ENCODE assay signal across 8 mouse cellular contexts in the genomic region with DNA sequence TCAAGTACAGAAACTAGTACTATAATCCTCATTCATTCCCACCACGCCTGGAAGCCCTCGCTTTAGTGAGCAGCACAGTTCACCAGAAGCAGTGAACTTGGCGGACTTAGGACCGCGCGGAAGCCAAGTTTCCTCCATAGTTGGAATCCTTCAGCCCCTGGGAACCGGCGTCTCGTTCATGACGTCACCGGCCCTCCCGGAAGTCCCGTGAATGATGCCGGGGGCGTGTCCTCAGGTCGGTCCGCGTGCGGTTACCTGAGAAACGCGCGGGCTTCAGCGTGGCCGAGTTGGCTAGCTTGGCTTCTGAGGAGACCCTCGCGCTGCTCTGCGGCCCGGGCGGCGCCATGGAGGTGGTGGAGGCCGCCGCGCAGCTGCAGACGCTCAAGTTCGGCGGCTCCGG. TPM values are rescaled to one million over a fixed set of nuclear protein-coding genes. Genes with fewer than 3 reads are reported as not detected.
DNase-seq lines count a peak whose midpoint lies in the region; ATAC-seq and TF ChIP-seq lines count a peak whose summit lies in the region.

TSS of gene Naf1 (plus strand) at position 195 of the 400 bp plus-strand sequence.

- under 1% methylated on average over 37 of the region's 37 CpGs for WGBS in heart, embryonic 12.5 days
- WGBS in kidney, postnatal 0 days, result 0% methylated on average over 37 of the region's 37 CpGs
- WGBS in liver, embryonic 11.5 days, result 0% methylated on average over 36 of the region's 37 CpGs
- under 1% methylated on average over 37 of the region's 37 CpGs for WGBS in stomach, embryonic 14.5 days

- peak within 1 kb of the TSS; percentile 46; the same call in 1 of the 2 replicates for H3K27ac ChIP-seq in heart, embryonic 12.5 days (ENCODE audit: poor library complexity, severe bottlenecking)
- H3K27ac ChIP-seq in kidney, postnatal 0 days, result peak within 1 kb of the TSS; percentile 44; the same call in 1 of the 2 replicates
- no peak within 1 kb of the TSS for H3K27ac ChIP-seq in liver, embryonic 11.5 days (ENCODE audit: low read depth, low read length)
- H3K27ac ChIP-seq in stomach, embryonic 14.5 days (ENCODE audit: low read length), result peak within 1 kb of the TSS; percentile 55; the same call in 1 of the 2 replicates

- peak within 1 kb of the TSS; percentile 93 for H3K9ac ChIP-seq in heart, embryonic 12.5 days
- H3K9ac ChIP-seq in kidney, postnatal 0 days (ENCODE audit: low read depth, low read length), result peak within 1 kb of the TSS; percentile 76
- H3K9ac ChIP-seq in liver, embryonic 11.5 days (ENCODE audit: low read depth, low read length), result peak within 1 kb of the TSS; percentile 91
- peak within 1 kb of the TSS; percentile 61 for H3K9ac ChIP-seq in stomach, embryonic 14.5 days (replicated peaks; ENCODE audit: low read depth, low read length)

- no peaks in the 10 kb centered on the region for H3K27me3 ChIP-seq in heart, embryonic 12.5 days (replicated peaks)
- H3K27me3 ChIP-seq in kidney, postnatal 0 days (ENCODE audit: insufficient read depth, low read length), result no peaks in the 10 kb centered on the region
- no peaks in the 10 kb centered on the region for H3K27me3 ChIP-seq in liver, embryonic 11.5 days (replicated peaks; ENCODE audit: control insufficient read depth, insufficient read depth, low read length)
- H3K27me3 ChIP-seq in stomach, embryonic 14.5 days (ENCODE audit: control insufficient read depth, insufficient read depth, low read length), result no peaks in the 10 kb centered on the region

- H3K4me2 ChIP-seq in heart, embryonic 12.5 days, result peak within 1 kb of the TSS; percentile 89
- H3K4me2 ChIP-seq in kidney, postnatal 0 days (ENCODE audit: low read length), result peak within 1 kb of the TSS; percentile 82
- peak within 1 kb of the TSS; percentile 79 for H3K4me2 ChIP-seq in liver, embryonic 11.5 days
- peak within 1 kb of the TSS; percentile 66 for H3K4me2 ChIP-seq in stomach, embryonic 14.5 days (replicated peaks; ENCODE audit: low read depth, low read length)

- no peaks in the 10 kb centered on the region for H3K36me3 ChIP-seq in heart, embryonic 12.5 days
- no peaks in the 10 kb centered on the region for H3K36me3 ChIP-seq in kidney, postnatal 0 days (ENCODE audit: insufficient read depth, low read length)
- no peaks in the 10 kb centered on the region for H3K36me3 ChIP-seq in liver, embryonic 11.5 days (ENCODE audit: control insufficient read depth, insufficient read depth, low read length)
- 0 out of 2 replicates have a peak, but pooled peaks cover 4% of the 10 kb centered on the region for H3K36me3 ChIP-seq in stomach, embryonic 14.5 days (ENCODE audit: control insufficient read depth, insufficient read depth, low read length)

- peak within 1 kb of the TSS; percentile 73 for H3K4me3 ChIP-seq in heart, embryonic 12.5 days
- peak within 1 kb of the TSS; percentile 73 for H3K4me3 ChIP-seq in kidney, postnatal 0 days (replicated peaks; ENCODE audit: low read depth, low read length)
- H3K4me3 ChIP-seq in liver, embryonic 11.5 days (ENCODE audit: low read depth, low read length), result peak within 1 kb of the TSS; percentile 82
- H3K4me3 ChIP-seq in stomach, embryonic 14.5 days (ENCODE audit: low read depth, low read length), result peak within 1 kb of the TSS; percentile 65

- TF ChIP-seq CTCF in kidney, postnatal 0 days (IDR thresholded peaks at IDR 0.05; ENCODE audit: low read depth), result no peak

- no peaks in the 10 kb centered on the region for H3K9me3 ChIP-seq in heart, embryonic 12.5 days (replicated peaks)
- H3K9me3 ChIP-seq in kidney, postnatal 0 days (replicated peaks; ENCODE audit: low read length), result no peaks in the 10 kb centered on the region
- no peaks in the 10 kb centered on the region for H3K9me3 ChIP-seq in liver, embryonic 11.5 days (ENCODE audit: control insufficient read depth, low read length)
- no peaks in the 10 kb centered on the region for H3K9me3 ChIP-seq in stomach, embryonic 14.5 days (ENCODE audit: control insufficient read depth, low read depth, low read length)

- H3K4me1 ChIP-seq in heart, embryonic 12.5 days (replicated peaks), result peaks cover 14% of the 10 kb centered on the region
- H3K4me1 ChIP-seq in kidney, postnatal 0 days (replicated peaks; ENCODE audit: insufficient read depth, low read length), result peaks cover 14% of the 10 kb centered on the region
- peaks cover 13% of the 10 kb centered on the region for H3K4me1 ChIP-seq in liver, embryonic 11.5 days (replicated peaks; ENCODE audit: control insufficient read depth, insufficient read depth, low read length)
- H3K4me1 ChIP-seq in stomach, embryonic 14.5 days (ENCODE audit: control insufficient read depth, insufficient read depth, low read length), result peaks cover 11% of the 10 kb centered on the region; the same call in 1 of the 2 replicates

- peak; percentile 93 for DNase-seq in CD4-positive helper T cell, adult 2 months (ENCODE audit: low read depth, low spot score)
- peak; percentile 91 for DNase-seq in brain, embryonic 18.5 days (ENCODE audit: low read depth, low spot score)
- peak; percentile 95 for DNase-seq in kidney, postnatal 0 days (ENCODE audit: low spot score)
- peak; percentile 91 for DNase-seq in liver, embryonic 11.5 days (ENCODE audit: low spot score)
- DNase-seq in naive thymus-derived CD4-positive, alpha-beta T cell, adult 2 months (ENCODE audit: low read depth), result peak; percentile 93

- peak; percentile 95 for ATAC-seq in erythroid progenitor cell, adult 5-6 weeks (replicated peaks; ENCODE audit: low FRiP score, poor library complexity, severe bottlenecking)
- peak; percentile 94 for ATAC-seq in heart, embryonic 12.5 days (ENCODE audit: insufficient number of reproducible peaks, low FRiP score)
- peak; percentile 95 for ATAC-seq in kidney, postnatal 0 days (replicated peaks; ENCODE audit: low FRiP score, low read depth)
- ATAC-seq in liver, embryonic 11.5 days (replicated peaks; ENCODE audit: low FRiP score), result peak; percentile 94
- peak; percentile 97 for ATAC-seq in stomach, embryonic 14.5 days (ENCODE audit: insufficient number of reproducible peaks, insufficient read depth, low FRiP score, low read depth)

RNA-seq across cellular contexts. Expression of gene Naf1, which starts in this region (rescaled TPM):
- 1.4 and 10.9 TPM in 2 replicates for total RNA-seq in erythroid progenitor cell, adult 5-6 weeks (2015; ENCODE audit: low replicate concordance)
- total RNA-seq in erythroid progenitor cell, adult 5-6 weeks (2017; ENCODE audit: low replicate concordance), result 1.5 and 4.4 TPM in 2 replicates
- 2.9 and 3.6 TPM in 2 replicates for polyA plus RNA-seq in heart, embryonic 12.5 days (2016; fragmentation: Nextera tagmentation; extraction: Ambion mirVana)
- 5.0 TPM in 2 replicates for polyA plus RNA-seq in kidney, postnatal 0 days (2015; fragmentation: Nextera tagmentation; extraction: Ambion mirVana)
- polyA plus RNA-seq in liver, embryonic 11.5 days (2014; fragmentation: Nextera tagmentation; extraction: Ambion mirVana), result 7.9 and 8.4 TPM in 2 replicates
- polyA plus RNA-seq in stomach, embryonic 14.5 days (2014; fragmentation: Nextera tagmentation; extraction: Ambion mirVana), result 5.4 and 5.6 TPM in 2 replicates
